Mouse (Mus musculus) limb, embryonic 14.5 days (tissue): ENCODE measurements around the gene L3hypdh. TPM values are rescaled to one million over a fixed set of nuclear protein-coding genes. Genes with fewer than 3 reads are reported as not detected.

Source experiments
- ATAC-seq: fragments of 200-750 bp; cut with Nextera tagmentation; 2 replicates; pipeline ENCODE4 v1.8.0; 2017; ENCODE audit warnings: low read depth, moderate number of reproducible peaks, moderate TSS enrichment; ENCODE audit not compliant: low FRiP score
- DNase-seq: peaks from one replicate; pipeline ENCODE4 v3.0.0-alpha.2; 2015; ENCODE audit warnings: low spot score
- H3K27ac ChIP-seq: fragments of 300-500 bp; sonication (generic); replicated peaks from 2 replicates; pipeline ENCODE4 v1.5.1; 2014; ENCODE audit warnings: low read depth, mild to moderate bottlenecking, low read length, moderate library complexity, mixed read lengths
- H3K27me3 ChIP-seq: fragments of 300-500 bp; sonication (generic); 2 replicates; pipeline ENCODE4 v1.6.1; 2014; ENCODE audit warnings: low read length, mixed read lengths; ENCODE audit not compliant: control insufficient read depth, insufficient read depth
- H3K36me3 ChIP-seq: fragments of 300-500 bp; sonication (generic); 2 replicates; pipeline ENCODE4 v1.6.1; 2014; ENCODE audit warnings: mild to moderate bottlenecking, low read length, moderate library complexity, mixed read lengths; ENCODE audit not compliant: control insufficient read depth, insufficient read depth
- H3K4me1 ChIP-seq: fragments of 300-500 bp; sonication (generic); 2 replicates; pipeline ENCODE4 v1.6.1; 2014; ENCODE audit warnings: antibody characterized with exemption, low read length, mixed read lengths; ENCODE audit not compliant: control insufficient read depth, insufficient read depth
- H3K4me2 ChIP-seq: fragments of 300-500 bp; sonication (generic); replicated peaks from 2 replicates; pipeline ENCODE4 v1.6.1; 2014; ENCODE audit warnings: low read depth, mild to moderate bottlenecking, low read length, moderate library complexity; ENCODE audit not compliant: severe bottlenecking
- H3K4me3 ChIP-seq: fragments of 300-500 bp; sonication (generic); replicated peaks from 2 replicates; pipeline ENCODE4 v1.5.1; 2014; ENCODE audit warnings: low read length
- H3K9ac ChIP-seq: fragments of 300-500 bp; sonication (generic); 2 replicates; pipeline ENCODE4 v1.6.1; 2014; ENCODE audit warnings: mild to moderate bottlenecking, low read depth, low read length, moderate library complexity; ENCODE audit not compliant: severe bottlenecking
- H3K9me3 ChIP-seq: fragments of 300-500 bp; sonication (generic); 2 replicates; pipeline ENCODE4 v1.6.1; 2016; ENCODE audit warnings: low read length; ENCODE audit not compliant: control insufficient read depth
- POLR2A ChIP-seq: fragments of 200-500 bp; IDR thresholded peaks from 2 replicates; pipeline ENCODE4 v1.8.0; 2012; ENCODE audit warnings: inconsistent platforms, mild to moderate bottlenecking, moderate library complexity, borderline replicate concordance; ENCODE audit not compliant: insufficient read depth, insufficient read length; ENCODE audit errors: extremely low read depth
- WGBS: fragments of 180-500 bp; shearing (Covaris S2); extraction: QIAGEN DNeasy Blood & Tissue Kit; methylation state at CpG from one replicate; pipeline ENCODE4 v1.1.7; 2014; 5-methylcytosine and 5-hydroxymethylcytosine counted together
- polyA plus RNA-seq, 2 experiments: library from polyadenylated mRNA; depleted of rRNA in 1 of 2; stranded (reverse) in 1 of 2; unstranded in 1 of 2; fragments of >200 nt; fragmentation: Nextera tagmentation in 1 of 2; extraction: Ambion mirVana in 1 of 2; gene quantifications; 2 replicates each; pipeline versions ENCODE4 v1.2.1 to v1.2.3; 2012 to 2014

Gene L3hypdh
- polyA plus RNA-seq (2012; rRNA removed) (26.8 and 31.8 TPM in 2 replicates), polyA plus RNA-seq (2014; fragmentation: Nextera tagmentation; extraction: Ambion mirVana) (20.5 and 21.4 TPM in 2 replicates)

- 0 out of 2 replicates have a peak, but pooled peaks have one; percentile 38 for TF ChIP-seq POLR2A
- Histone ChIP-seq H3K36me3 (peaks cover 3% of the 10 kb centered on the region; the same call in 1 of the 2 replicates), H3K27me3 (no peaks in the 10 kb centered on the region), H3K9me3 (no peaks in the 10 kb centered on the region), H3K4me3 (peak within 1 kb of the TSS; percentile 76), H3K4me2 (peak within 1 kb of the TSS; percentile 93), H3K4me1 (peaks cover 18% of the 10 kb centered on the region), H3K9ac (peak within 1 kb of the TSS; percentile 79), H3K27ac (peak within 1 kb of the TSS; percentile 92)
- WGBS, result 1% methylated on average over 48 of the region's 60 CpGs
- ATAC-seq (peak; percentile 93), DNase-seq (peak; percentile 100)
Measured at GRCm38 (mm10) chr12:72085329-72086165, at the start of gene L3hypdh, which contains the start of gene Jkamp. Gene L3hypdh (minus strand): TSS chr12:72085439. Gene Jkamp (plus strand): TSS chr12:72085589.

- DNase-seq (no peak), ATAC-seq (no peak)
- no peak overlapping the region for H3K27ac ChIP-seq
- no peaks in the 10 kb centered on the region for H3K36me3 ChIP-seq
- H3K4me2 ChIP-seq, result no peak overlapping the region
- H3K4me3 ChIP-seq, result no peak overlapping the region
- no peaks in the 10 kb centered on the region for H3K9me3 ChIP-seq
- 79% methylated on average over 10 of the region's 10 CpGs for WGBS
- no peak overlapping the region for H3K9ac ChIP-seq
- no peaks in the 10 kb centered on the region for H3K4me1 ChIP-seq
- no peak for TF ChIP-seq POLR2A
- no peaks in the 10 kb centered on the region for H3K27me3 ChIP-seq
Measured at GRCm38 (mm10) chr12:72129203-72129602, 44.0 kb upstream of the L3hypdh start.

DNA sequence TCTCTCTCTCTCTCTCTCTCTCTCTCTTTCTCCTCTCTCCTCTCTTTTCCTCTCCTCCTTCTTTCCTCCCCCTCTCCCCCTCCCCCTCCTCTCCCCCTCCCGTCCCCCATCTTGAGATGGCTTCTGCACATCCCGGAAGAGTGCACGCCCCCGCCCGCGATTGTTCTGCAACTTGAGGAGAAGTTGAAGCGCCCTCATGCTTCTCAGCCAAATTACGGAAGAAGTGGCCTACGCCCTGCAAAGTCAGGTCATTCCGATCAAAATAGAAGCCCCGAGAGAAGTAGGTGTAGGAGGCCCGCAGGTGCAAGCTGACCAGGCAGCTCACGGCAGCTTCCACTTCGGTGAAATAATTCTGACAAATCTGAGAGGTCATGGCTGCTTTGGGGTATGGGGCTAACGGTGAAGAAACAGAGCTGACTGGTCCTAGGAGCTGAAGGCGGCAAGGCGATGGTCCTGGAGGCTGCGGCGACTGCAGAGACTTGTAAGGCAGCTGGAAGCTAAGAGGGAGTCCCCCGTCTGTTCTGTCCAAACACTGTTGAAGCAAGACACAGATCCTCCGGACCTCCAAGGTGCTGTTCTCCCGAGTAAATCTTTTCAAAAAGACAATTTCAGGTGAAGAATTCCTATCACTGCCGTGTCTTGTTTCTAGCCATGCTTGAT lies 30.6 kb upstream of the L3hypdh start:
- Histone ChIP-seq H3K9me3 (0 out of 2 replicates have a peak, but pooled peaks cover under 1% of the 10 kb centered on the region), H3K4me1 (no peaks in the 10 kb centered on the region), H3K4me2 (no peak overlapping the region), H3K4me3 (no peak overlapping the region), H3K27ac (no peak overlapping the region), H3K36me3 (no peaks in the 10 kb centered on the region), H3K9ac (no peak overlapping the region), H3K27me3 (no peaks in the 10 kb centered on the region)
- 82% methylated on average over 21 of the region's 23 CpGs for WGBS
- ATAC-seq (no peak), DNase-seq (no peak)
- no peak for TF ChIP-seq POLR2A

DNA sequence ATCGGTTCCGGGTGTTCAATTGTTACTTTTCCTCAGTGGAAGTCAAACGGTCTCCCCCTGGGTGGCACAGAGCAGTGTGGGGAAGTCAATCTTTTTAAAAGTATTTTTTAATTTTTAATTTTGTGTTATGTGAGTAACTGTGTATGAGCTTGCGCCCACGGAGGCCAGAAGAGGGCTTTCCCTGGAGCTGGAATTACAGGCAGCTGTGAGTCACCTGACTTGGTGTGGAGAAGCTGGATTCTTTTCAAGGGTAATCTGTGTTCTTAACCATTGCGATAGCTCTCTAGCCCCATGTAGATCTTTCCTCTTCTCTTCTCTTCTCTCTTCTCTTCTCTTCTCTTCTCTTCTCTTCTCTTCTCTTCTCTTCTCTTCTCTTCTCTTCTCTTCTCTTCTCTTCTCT lies 29.9 kb upstream of the L3hypdh start:
- WGBS, result 68% methylated on average over 6 of the region's 6 CpGs
- H3K27me3 ChIP-seq, result no peaks in the 10 kb centered on the region
- no peaks in the 10 kb centered on the region for H3K9me3 ChIP-seq
- no peak overlapping the region for H3K9ac ChIP-seq
- no peaks in the 10 kb centered on the region for H3K36me3 ChIP-seq
- H3K4me3 ChIP-seq, result no peak overlapping the region
- ATAC-seq (no peak), DNase-seq (no peak)
- no peak for TF ChIP-seq POLR2A
- H3K4me2 ChIP-seq, result no peak overlapping the region
- H3K4me1 ChIP-seq, result no peaks in the 10 kb centered on the region
- no peak overlapping the region for H3K27ac ChIP-seq

DNA sequence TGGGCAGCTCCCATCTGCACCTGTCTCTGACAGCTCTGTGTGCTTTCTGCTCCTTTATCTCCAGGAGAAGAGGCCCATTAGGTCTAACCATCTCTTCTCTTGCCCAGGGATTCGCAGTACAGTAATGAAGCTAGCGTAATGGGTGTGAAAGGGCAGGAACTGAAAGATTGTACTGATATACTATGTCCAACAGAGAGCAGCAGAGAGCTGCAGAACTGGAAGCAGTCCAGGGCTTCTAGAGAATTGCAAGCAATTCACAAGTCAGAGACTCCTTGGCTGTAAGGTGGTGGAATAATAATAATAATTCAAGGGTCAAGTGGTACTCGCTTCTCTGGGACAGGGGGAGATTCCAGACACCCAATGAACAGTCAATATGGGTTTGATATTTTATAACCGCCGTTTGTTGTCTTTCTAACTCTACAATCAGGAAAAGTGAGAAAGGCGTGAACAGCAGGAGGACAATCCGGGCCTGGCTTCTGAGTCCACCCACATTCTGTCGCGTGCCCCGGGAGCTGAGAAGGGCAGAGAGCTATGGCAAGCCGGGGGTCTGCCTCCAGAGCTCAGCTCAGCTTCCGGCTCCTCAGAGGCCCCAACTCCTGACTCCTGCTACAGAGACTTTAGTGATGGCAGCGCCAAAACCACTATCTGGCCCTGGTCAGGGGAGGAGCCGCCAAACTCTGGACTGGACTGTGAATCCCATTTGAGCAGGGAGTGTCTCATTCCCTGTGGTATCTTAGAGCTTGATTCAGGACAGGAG lies 19.5 kb upstream of the L3hypdh start:
- no peak for TF ChIP-seq POLR2A
- Histone ChIP-seq H3K4me1 (no peaks in the 10 kb centered on the region; the same call in 1 of the 2 replicates), H3K4me2 (no peak overlapping the region), H3K36me3 (peaks cover 11% of the 10 kb centered on the region), H3K9me3 (no peaks in the 10 kb centered on the region), H3K9ac (no peak overlapping the region), H3K27me3 (no peaks in the 10 kb centered on the region), H3K27ac (no peak overlapping the region), H3K4me3 (no peak overlapping the region)
- peak; percentile 89 for DNase-seq
- 30% methylated on average over 14 of the region's 14 CpGs for WGBS
- ATAC-seq, result no peak
